Mouse (Mus musculus): ENCODE data around the gene Tarbp2. TPM values are rescaled to one million over a fixed set of nuclear protein-coding genes. Genes with fewer than 3 reads are reported as not detected.

Gene Tarbp2
- total and polyA plus RNA-seq, 2 experiments from 2014 or later = 91.1 to 97.2 TPM

DNA sequence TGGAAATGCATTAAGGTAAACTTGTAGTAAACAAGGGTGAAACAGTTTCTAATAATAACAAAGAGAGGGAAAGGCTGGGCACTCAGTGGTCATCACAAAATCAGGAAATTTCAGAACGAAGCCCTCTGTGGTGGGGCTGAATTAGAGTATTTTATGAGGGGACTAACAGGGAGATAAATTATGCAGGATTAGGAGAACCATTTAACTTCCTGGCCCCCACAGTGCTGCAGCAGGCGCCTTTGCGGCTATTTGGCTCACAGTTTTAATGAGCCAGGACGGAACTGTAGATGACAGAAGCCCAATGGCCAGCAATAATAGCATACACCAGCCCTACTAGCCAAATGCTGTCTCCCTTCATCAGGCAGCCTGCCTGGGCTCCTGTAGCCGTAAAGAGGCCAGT is 45.7 kb downstream of the Tarbp2 start:
- Histone ChIP-seq H3K36me3 (ENCODE audit: insufficient read depth, low read length) (no peaks in the 10 kb centered on the region), H3K4me3 (ENCODE audit: low read length) (no peak overlapping the region), H3K4me2 (ENCODE audit: low read depth, low read length) (no peak overlapping the region), H3K27me3 (ENCODE audit: insufficient read depth, low read length) (no peaks in the 10 kb centered on the region), H3K9ac (replicated peaks; ENCODE audit: low read length) (no peak overlapping the region), H3K27ac (no peak overlapping the region), H3K9me3 (ENCODE audit: low read length) (no peaks in the 10 kb centered on the region), H3K4me1 (ENCODE audit: insufficient read depth, low read length) (no peaks in the 10 kb centered on the region)
- WGBS = 64% methylated on average over 5 of the region's 5 CpGs
- DNase-seq (ENCODE audit: low spot score) (no peak), ATAC-seq (no peak)
- TF ChIP-seq CTCF (IDR thresholded peaks at IDR 0.05; ENCODE audit: low read depth) = no peak

DNA sequence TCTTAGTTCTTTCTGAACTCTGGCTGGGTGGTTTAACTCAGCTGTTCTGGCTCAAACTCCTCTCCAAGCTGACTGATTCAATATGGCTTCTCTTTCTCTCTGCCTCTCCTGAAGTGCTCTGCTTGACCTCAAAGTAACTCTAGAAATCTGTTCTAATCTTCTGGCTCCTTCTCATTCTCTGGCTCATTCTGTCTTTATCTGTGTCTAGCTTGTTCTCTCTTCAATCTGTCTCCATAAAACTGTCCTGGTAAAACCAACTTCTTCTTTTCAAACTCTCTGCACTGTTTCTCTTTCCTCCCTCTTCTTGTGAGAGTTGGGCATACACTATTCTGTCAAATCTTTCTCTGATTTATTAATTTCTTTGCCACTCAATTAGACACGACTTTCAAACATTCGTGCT is 49.9 kb downstream of the Tarbp2 start:
- no peak for TF ChIP-seq CTCF (IDR thresholded peaks at IDR 0.05; ENCODE audit: low read depth)
- DNase-seq (ENCODE audit: low spot score) (no peak), ATAC-seq (no peak)
- H3K36me3 ChIP-seq (ENCODE audit: insufficient read depth, low read length) = 0 out of 2 replicates have a peak, but pooled peaks cover 5% of the 10 kb centered on the region
- H3K9ac ChIP-seq (replicated peaks; ENCODE audit: low read length) = no peak overlapping the region
- no peak overlapping the region for H3K4me3 ChIP-seq (ENCODE audit: low read length)
- H3K27me3 ChIP-seq (ENCODE audit: insufficient read depth, low read length) = no peaks in the 10 kb centered on the region
- no peaks in the 10 kb centered on the region for H3K9me3 ChIP-seq (ENCODE audit: low read length)
- no peaks in the 10 kb centered on the region for H3K4me1 ChIP-seq (ENCODE audit: insufficient read depth, low read length)
- WGBS = 84% methylated on average over 2 of the region's 2 CpGs
- H3K4me2 ChIP-seq (ENCODE audit: low read depth, low read length) = no peak overlapping the region
- no peak overlapping the region for H3K27ac ChIP-seq

DNA sequence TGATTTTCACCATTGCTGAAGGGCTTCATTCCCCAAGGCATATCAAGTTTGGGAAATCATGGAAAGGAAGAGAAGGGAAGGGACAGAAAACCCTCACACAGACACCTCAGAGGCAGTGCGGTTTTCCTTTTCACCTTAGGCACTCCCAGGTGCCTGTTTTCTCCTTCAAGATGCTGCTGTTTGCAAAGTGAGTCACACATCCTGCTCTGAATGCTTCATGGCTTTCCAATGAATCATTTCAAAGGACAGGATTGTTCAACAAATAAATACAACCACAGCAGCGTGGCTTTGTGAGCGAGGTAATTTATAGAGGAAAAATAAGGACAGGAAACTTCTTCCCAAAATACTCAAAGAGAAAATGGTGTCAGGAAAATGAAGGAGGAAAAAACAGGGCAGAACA is 54.1 kb downstream of the Tarbp2 start:
- Histone ChIP-seq H3K4me2 (ENCODE audit: low read depth, low read length) (no peak overlapping the region), H3K36me3 (ENCODE audit: insufficient read depth, low read length) (0 out of 2 replicates have a peak, but pooled peaks cover 5% of the 10 kb centered on the region), H3K9ac (replicated peaks; ENCODE audit: low read length) (no peak overlapping the region), H3K4me1 (ENCODE audit: insufficient read depth, low read length) (no peaks in the 10 kb centered on the region), H3K27ac (no peak overlapping the region), H3K27me3 (ENCODE audit: insufficient read depth, low read length) (no peaks in the 10 kb centered on the region), H3K9me3 (ENCODE audit: low read length) (no peaks in the 10 kb centered on the region), H3K4me3 (ENCODE audit: low read length) (no peak overlapping the region)
- ATAC-seq = no peak
- no peak for DNase-seq (ENCODE audit: low spot score)
- TF ChIP-seq CTCF (IDR thresholded peaks at IDR 0.05; ENCODE audit: low read depth) = no peak
- WGBS = 74% methylated on average over 3 of the region's 3 CpGs

Other genes with a start within 250 kb of the Tarbp2 start
- gene Gm9918, start 247.6 kb upstream of the Tarbp2 start, total RNA-seq (2014; rRNA removed) = not detected in 2 replicates
- 0.06 TPM in 1 of 2 replicates, not detected in the other for gene Gm9918, start 247.6 kb upstream of the Tarbp2 start, polyA plus RNA-seq (2015; fragmentation: Nextera tagmentation; extraction: Ambion mirVana)
- gene Mfsd5, start 238.7 kb upstream of the Tarbp2 start, total RNA-seq (2014; rRNA removed) = 50.7 and 52.3 TPM in 2 replicates
- gene Mfsd5, start 238.7 kb upstream of the Tarbp2 start, polyA plus RNA-seq (2015; fragmentation: Nextera tagmentation; extraction: Ambion mirVana) = 67.9 and 68.3 TPM in 2 replicates
- 5.3 and 7.3 TPM in 2 replicates for gene Espl1, start 221.9 kb upstream of the Tarbp2 start, total RNA-seq (2014; rRNA removed)
- gene Espl1, start 221.9 kb upstream of the Tarbp2 start, polyA plus RNA-seq (2015; fragmentation: Nextera tagmentation; extraction: Ambion mirVana) = 2.3 and 3.8 TPM in 2 replicates
- 119 and 139 TPM in 2 replicates for gene Pfdn5, start 192.1 kb upstream of the Tarbp2 start, total RNA-seq (2014; rRNA removed)
- 531 and 540 TPM in 2 replicates for gene Pfdn5, start 192.1 kb upstream of the Tarbp2 start, polyA plus RNA-seq (2015; fragmentation: Nextera tagmentation; extraction: Ambion mirVana)
- 56.5 and 58.0 TPM in 2 replicates for gene Myg1, start 186.5 kb upstream of the Tarbp2 start, total RNA-seq (2014; rRNA removed)
- gene Myg1, start 186.5 kb upstream of the Tarbp2 start, polyA plus RNA-seq (2015; fragmentation: Nextera tagmentation; extraction: Ambion mirVana) = 78.8 and 79.8 TPM in 2 replicates
- gene Aaas, start 167.4 kb upstream of the Tarbp2 start, total RNA-seq (2014; rRNA removed) = 19.4 and 25.4 TPM in 2 replicates
- gene Aaas, start 167.4 kb upstream of the Tarbp2 start, polyA plus RNA-seq (2015; fragmentation: Nextera tagmentation; extraction: Ambion mirVana) = 31.4 and 36.4 TPM in 2 replicates
- gene Sp7, start 151.0 kb upstream of the Tarbp2 start, total RNA-seq (2014; rRNA removed) = 0.11 and 0.31 TPM in 2 replicates
- gene Sp7, start 151.0 kb upstream of the Tarbp2 start, polyA plus RNA-seq (2015; fragmentation: Nextera tagmentation; extraction: Ambion mirVana) = 0.38 and 0.40 TPM in 2 replicates
- 24.7 and 26.0 TPM in 2 replicates for gene Sp1, start 112.0 kb upstream of the Tarbp2 start, total RNA-seq (2014; rRNA removed)
- gene Sp1, start 112.0 kb upstream of the Tarbp2 start, polyA plus RNA-seq (2015; fragmentation: Nextera tagmentation; extraction: Ambion mirVana) = 3.0 and 3.5 TPM in 2 replicates
- 0.16 TPM in 1 of 2 replicates, not detected in the other for gene Amhr2, start 72.8 kb upstream of the Tarbp2 start, total RNA-seq (2014; rRNA removed)
- 0.36 and 0.62 TPM in 2 replicates for gene Amhr2, start 72.8 kb upstream of the Tarbp2 start, polyA plus RNA-seq (2015; fragmentation: Nextera tagmentation; extraction: Ambion mirVana)
- gene Prr13, start 59.2 kb upstream of the Tarbp2 start, total RNA-seq (2014; rRNA removed) = 27.4 and 28.0 TPM in 2 replicates
- 90.4 and 95.1 TPM in 2 replicates for gene Prr13, start 59.2 kb upstream of the Tarbp2 start, polyA plus RNA-seq (2015; fragmentation: Nextera tagmentation; extraction: Ambion mirVana)
- 151 and 157 TPM in 2 replicates for gene Pcbp2, start 47.7 kb upstream of the Tarbp2 start, total RNA-seq (2014; rRNA removed)
- 104 TPM in 2 replicates for gene Pcbp2, start 47.7 kb upstream of the Tarbp2 start, polyA plus RNA-seq (2015; fragmentation: Nextera tagmentation; extraction: Ambion mirVana)
- gene Gm10337, start 14.5 kb upstream of the Tarbp2 start, total RNA-seq (2014; rRNA removed) = not detected in 2 replicates
- 2.7 and 7.3 TPM in 2 replicates for gene Gm10337, start 14.5 kb upstream of the Tarbp2 start, polyA plus RNA-seq (2015; fragmentation: Nextera tagmentation; extraction: Ambion mirVana)
- gene Map3k12, start 1.1 kb upstream of the Tarbp2 start, total RNA-seq (2014; rRNA removed) = 68.2 and 86.1 TPM in 2 replicates
- 41.2 and 42.0 TPM in 2 replicates for gene Map3k12, start 1.1 kb upstream of the Tarbp2 start, polyA plus RNA-seq (2015; fragmentation: Nextera tagmentation; extraction: Ambion mirVana)
- 4.6 and 13.9 TPM in 2 replicates for gene Npff, start 6.8 kb downstream of the Tarbp2 start, total RNA-seq (2014; rRNA removed)
- 3.1 and 5.4 TPM in 2 replicates for gene Npff, start 6.8 kb downstream of the Tarbp2 start, polyA plus RNA-seq (2015; fragmentation: Nextera tagmentation; extraction: Ambion mirVana)
- not detected in 2 replicates for gene Gm28047, start 106.9 kb downstream of the Tarbp2 start, total RNA-seq (2014; rRNA removed)
- gene Gm28047, start 106.9 kb downstream of the Tarbp2 start, polyA plus RNA-seq (2015; fragmentation: Nextera tagmentation; extraction: Ambion mirVana) = 1.1 TPM in 1 of 2 replicates, not detected in the other
- gene Atf7, start 107.3 kb downstream of the Tarbp2 start, total RNA-seq (2014; rRNA removed) = 8.6 and 15.0 TPM in 2 replicates
- gene Atf7, start 107.3 kb downstream of the Tarbp2 start, polyA plus RNA-seq (2015; fragmentation: Nextera tagmentation; extraction: Ambion mirVana) = 12.5 and 13.5 TPM in 2 replicates
- 148 and 610 TPM in 2 replicates for gene Atp5g2, start 154.2 kb downstream of the Tarbp2 start, total RNA-seq (2014; rRNA removed)
- 60.5 and 66.5 TPM in 2 replicates for gene Atp5g2, start 154.2 kb downstream of the Tarbp2 start, polyA plus RNA-seq (2015; fragmentation: Nextera tagmentation; extraction: Ambion mirVana)
- 26.6 and 32.4 TPM in 2 replicates for gene Calcoco1, start 204.0 kb downstream of the Tarbp2 start, total RNA-seq (2014; rRNA removed)
- 29.8 and 30.3 TPM in 2 replicates for gene Calcoco1, start 204.0 kb downstream of the Tarbp2 start, polyA plus RNA-seq (2015; fragmentation: Nextera tagmentation; extraction: Ambion mirVana)